Mouse (Mus musculus) CH12.LX (cell line): ENCODE data around the gene Ccl7. TPM values are rescaled to one million over a fixed set of nuclear protein-coding genes. Genes with fewer than 3 reads are reported as not detected.

Source experiments
- DNase-seq: peaks from one replicate; pipeline ENCODE4 v3.0.0-alpha.2; 2013; ENCODE audit errors: extremely low read depth
- H3K27ac ChIP-seq: 2 replicates; pipeline ENCODE4 v1.5.1; 2012; ENCODE audit warnings: low read depth, mild to moderate bottlenecking, control low read depth, moderate library complexity; ENCODE audit not compliant: insufficient read depth
- H3K27me3 ChIP-seq: replicated peaks from 2 replicates; pipeline ENCODE3; 2012; ENCODE audit warnings: inconsistent platforms
- H3K36me3 ChIP-seq, 2 experiments: replicated peaks in 1 of 2; 2 replicates each; pipeline versions ENCODE3 to v1.6.1; 2012; ENCODE audit warnings: inconsistent platforms in 1 of 2, low read length in 1 of 2, mild to moderate bottlenecking in 1 of 2, mixed read lengths in 1 of 2, moderate library complexity in 1 of 2; ENCODE audit not compliant: control insufficient read depth in 1 of 2, insufficient read depth in 1 of 2
- H3K4me1 ChIP-seq, 2 experiments: 2 replicates each; pipeline ENCODE4 v1.6.1; 2012; ENCODE audit warnings: inconsistent platforms in 1 of 2, moderate library complexity in 1 of 2; ENCODE audit not compliant: insufficient read depth in 2 of 2, control insufficient read depth in 1 of 2
- H3K4me2 ChIP-seq: 2 replicates; pipeline ENCODE4 v1.6.1; 2012; ENCODE audit warnings: low read depth, mild to moderate bottlenecking, control low read depth; ENCODE audit not compliant: poor library complexity, insufficient read depth, severe bottlenecking
- H3K4me3 ChIP-seq, 3 experiments: fragments of 150-350 bp in 1 of 3; sonication (generic) in 1 of 3; replicated peaks in 1 of 3; 2 replicates each; pipeline versions ENCODE3 to v1.5.1; 2011 to 2012; ENCODE audit warnings: low read depth in 2 of 3, low read length in 2 of 3, mild to moderate bottlenecking in 2 of 3, moderate library complexity in 2 of 3, control low read depth in 1 of 3, improper control_type of control experiment in 1 of 3, inconsistent platforms in 1 of 3, mixed read lengths in 1 of 3; ENCODE audit not compliant: poor library complexity in 1 of 3
- H3K79me2 ChIP-seq: replicated peaks from 2 replicates; pipeline ENCODE4 v1.6.1; 2012; ENCODE audit warnings: mild to moderate bottlenecking, moderate library complexity; ENCODE audit not compliant: control insufficient read depth, poor library complexity, insufficient read depth, severe bottlenecking; ENCODE audit errors: extremely low read depth
- H3K9ac ChIP-seq: 2 replicates; pipeline ENCODE4 v1.6.1; 2012; ENCODE audit warnings: low read depth, mild to moderate bottlenecking, control low read depth, moderate library complexity; ENCODE audit not compliant: insufficient read depth
- H3K9me3 ChIP-seq: replicated peaks from 2 replicates; pipeline ENCODE3; 2012; ENCODE audit warnings: low read length, inconsistent platforms, mixed read lengths
- CHD1 ChIP-seq: IDR thresholded peaks from 2 replicates; pipeline ENCODE4 v1.6.1; 2012; ENCODE audit warnings: low read depth, low read length, improper control_type of control experiment, inconsistent platforms
- CTCF ChIP-seq, 2 experiments: IDR thresholded peaks in 1 of 2; conservative IDR thresholded peaks in 1 of 2; 2 replicates each; pipeline ENCODE4 v1.5.1; 2011 to 2012; ENCODE audit warnings: low read depth in 2 of 2, low read length in 2 of 2, improper control_type of control experiment in 1 of 2, inconsistent platforms in 1 of 2, mild to moderate bottlenecking in 1 of 2, moderate library complexity in 1 of 2
- EP300 ChIP-seq: IDR thresholded peaks from 2 replicates; pipeline ENCODE4 v1.6.1; 2011; ENCODE audit warnings: low read length, improper control_type of control experiment
- ETS1 ChIP-seq: conservative IDR thresholded peaks from 2 replicates; pipeline ENCODE4 v1.6.1; 2012; ENCODE audit warnings: low read depth, mild to moderate bottlenecking, inconsistent platforms, low read length, improper control_type of control experiment, moderate library complexity
- GABPA ChIP-seq: IDR thresholded peaks from 2 replicates; pipeline ENCODE4 v1.6.1; 2012; ENCODE audit warnings: low read depth, low read length, improper control_type of control experiment, inconsistent platforms; ENCODE audit not compliant: insufficient replicate concordance
- IRF4 ChIP-seq: IDR thresholded peaks from 2 replicates; pipeline ENCODE4 v1.6.1; 2014; ENCODE audit warnings: low read depth, mild to moderate bottlenecking, inconsistent platforms, low read length, improper control_type of control experiment
- JUN ChIP-seq: IDR thresholded peaks from 2 replicates; pipeline ENCODE4 v1.6.1; 2011; ENCODE audit warnings: low read depth, mild to moderate bottlenecking, low read length, improper control_type of control experiment, moderate library complexity; ENCODE audit not compliant: insufficient read depth
- JUND ChIP-seq: conservative IDR thresholded peaks from 2 replicates; pipeline ENCODE4 v1.6.1; 2011; ENCODE audit warnings: low read depth, low read length, improper control_type of control experiment
- KAT2A ChIP-seq: IDR thresholded peaks from 2 replicates; pipeline ENCODE4 v1.6.1; 2012; ENCODE audit warnings: low read length, improper control_type of control experiment, inconsistent platforms; ENCODE audit not compliant: insufficient replicate concordance
- MAFK ChIP-seq: IDR thresholded peaks from 2 replicates; pipeline ENCODE4 v1.6.1; 2011; ENCODE audit warnings: low read length, improper control_type of control experiment; ENCODE audit not compliant: insufficient replicate concordance
- MAZ ChIP-seq: IDR thresholded peaks from 2 replicates; pipeline ENCODE4 v1.6.1; 2012; ENCODE audit warnings: low read depth, mild to moderate bottlenecking, inconsistent platforms, low read length, improper control_type of control experiment, moderate library complexity
- MYC ChIP-seq: IDR thresholded peaks from 2 replicates; pipeline ENCODE4 v1.6.1; 2011; ENCODE audit warnings: low read depth, mild to moderate bottlenecking, improper control_type of control experiment, low read length
- PAX5 ChIP-seq: IDR thresholded peaks from 2 replicates; pipeline ENCODE4 v1.6.1; 2012; ENCODE audit warnings: low read length, inconsistent platforms, mixed read lengths
- POLR2A ChIP-seq: IDR thresholded peaks from 2 replicates; pipeline ENCODE4 v1.6.1; 2011; ENCODE audit warnings: low read depth, mild to moderate bottlenecking, improper control_type of control experiment, low read length
- SMC3 ChIP-seq: IDR thresholded peaks from 2 replicates; pipeline ENCODE4 v1.6.1; 2011; ENCODE audit warnings: low read depth, low read length, improper control_type of control experiment
- UBTF ChIP-seq: IDR thresholded peaks from 2 replicates; pipeline ENCODE4 v1.6.1; 2012; ENCODE audit warnings: low read depth, mild to moderate bottlenecking, inconsistent platforms, low read length, improper control_type of control experiment, moderate library complexity
- ZNF384 ChIP-seq: IDR thresholded peaks from 2 replicates; pipeline ENCODE4 v1.6.1; 2012; ENCODE audit warnings: low read depth, low read length, improper control_type of control experiment, inconsistent platforms
- dilution Hi-C: fragments of 300-500 bp; cut with MboI; formaldehyde crosslinking; loops from 2 replicates; pipeline ENCODE4 v1.14.3; 2020; ENCODE audit warnings: low sequenced_read_pairs; ENCODE audit not compliant: extremely low pct_unique_long_range_greater_than_20kb, extremely low pct_ligation_motif_present
- in situ Hi-C: fragments of 300-500 bp; cut with MboI; formaldehyde crosslinking; loops from 3 replicates; pipeline ENCODE4 v1.14.3; 2019; ENCODE audit warnings: low sequenced_read_pairs, low pct_ligation_motif_present, low pct_unique_long_range_greater_than_20kb, mixed read lengths
- polyA plus RNA-seq: library from polyadenylated mRNA; unstranded; fragments of >175 nt; gene quantifications from 2 replicates; pipeline ENCODE4 v1.2.1, GENCODE M21; 2012; ENCODE audit warnings: low read depth; ENCODE audit not compliant: insufficient read length
- total RNA-seq, 2 experiments: library from RNA; depleted of rRNA; stranded (reverse); fragments of 300-350 nt in 1 of 2; fragments of >200 nt in 1 of 2; gene quantifications; 2 replicates each; pipeline ENCODE4 v1.2.3; 2012 to 2014

Ccl7 gene
- total and polyA plus RNA-seq, 3 experiments = not detected

- no peak overlapping the region for H3K4me2 ChIP-seq
- in situ Hi-C loops = no loop called here
- no peak overlapping the region for H3K9ac ChIP-seq
- TF ChIP-seq PAX5 = no peak
- TF ChIP-seq ZNF384 = no peak
- no peak for TF ChIP-seq MAFK
- no peak for TF ChIP-seq CHD1
- TF ChIP-seq GABPA = no peak
- TF ChIP-seq JUN = no peak
- TF ChIP-seq MAZ = no peak
- no peak for TF ChIP-seq POLR2A
- no peak for TF ChIP-seq UBTF
- no peak for TF ChIP-seq ETS1
- TF ChIP-seq JUND = no peak
- TF ChIP-seq KAT2A = no peak
- TF ChIP-seq CTCF (conservative IDR thresholded peaks at IDR 0.05 in 1 of 2, IDR thresholded peaks at IDR 0.05 in 1 of 2; ENCODE audit: low read depth in 2 of 2, low read length in 2 of 2) = no peak
- TF ChIP-seq EP300 = no peak
- TF ChIP-seq SMC3 = no peak
- TF ChIP-seq, all 38 proteins: peak for 0
- Histone ChIP-seq H3K27ac (no peak overlapping the region), H3K4me1 (no peaks in the 10 kb centered on the region), H3K4me3 (no peak overlapping the region), H3K27me3 (peaks cover 63% of the 10 kb centered on the region), H3K36me3 (no peaks in the 10 kb centered on the region), H3K79me2 (no peaks in the 10 kb centered on the region), H3K9me3 (no peaks in the 10 kb centered on the region)
- no peak for DNase-seq
- dilution Hi-C loops = no loop called here
These were observed 16.7 kb downstream of the Ccl7 start for GRCm38 (mm10) chr11:82062226-82062625.

- dilution Hi-C loops (no loop called here), in situ Hi-C loops (no loop called here)
These were observed 17.9 kb downstream of the Ccl7 start for GRCm38 (mm10) chr11:82063454-82063853.

More at GRCm38 (mm10) chr11:82063454-82063853, 17.9 kb downstream of the Ccl7 start:
- Histone ChIP-seq H3K4me3 (no peak overlapping the region), H3K4me1 (no peaks in the 10 kb centered on the region), H3K36me3 (no peaks in the 10 kb centered on the region), H3K9ac (no peak overlapping the region), H3K4me2 (no peak overlapping the region), H3K27ac (no peak overlapping the region), H3K9me3 (no peaks in the 10 kb centered on the region), H3K27me3 (peaks cover 51% of the 10 kb centered on the region), H3K79me2 (no peaks in the 10 kb centered on the region)
- TF ChIP-seq IRF4 = no peak
- TF ChIP-seq MYC = no peak
- DNase-seq = no peak
